Mouse (Mus musculus): ENCODE results near the gene Pard3. TPM values are rescaled to one million over a fixed set of nuclear protein-coding genes. Genes with fewer than 3 reads are reported as not detected.

The Pard3 gene
- polyA plus RNA-seq, 1 experiment from 2014 or later, result 16.4 TPM

DNA sequence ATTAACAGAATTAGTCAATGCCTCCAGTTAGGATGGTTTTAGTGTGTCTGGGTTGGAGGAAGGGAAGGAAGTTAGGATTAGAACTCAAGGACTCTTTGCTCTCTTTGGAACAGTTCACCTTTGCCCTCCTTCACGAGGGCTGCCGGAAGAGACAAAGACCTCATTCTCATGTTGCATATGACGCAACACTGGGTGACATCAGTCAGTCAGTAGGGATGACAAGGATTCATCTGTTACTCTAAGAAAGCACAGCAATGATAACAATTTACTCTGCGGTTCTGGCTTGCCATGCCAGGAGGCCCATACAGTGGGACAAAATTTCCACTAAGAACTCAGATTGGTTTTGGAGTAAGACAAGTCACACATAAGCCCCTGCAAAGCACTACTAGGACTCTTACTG lies 187.1 kb downstream of the Pard3 start:
- no peaks in the 10 kb centered on the region for H3K9me3 ChIP-seq (ENCODE audit: control insufficient read depth, low read length)
- H3K4me3 ChIP-seq (replicated peaks; ENCODE audit: low read length), result no peak overlapping the region
- H3K27me3 ChIP-seq (replicated peaks; ENCODE audit: control insufficient read depth, insufficient read depth, low read length), result no peaks in the 10 kb centered on the region
- H3K9ac ChIP-seq (replicated peaks; ENCODE audit: low read depth, low read length), result no peak overlapping the region
- H3K36me3 ChIP-seq (ENCODE audit: control insufficient read depth, insufficient read depth), result no peaks in the 10 kb centered on the region
- ATAC-seq, result no peak
- H3K4me1 ChIP-seq (replicated peaks; ENCODE audit: control insufficient read depth, insufficient read depth, low read length), result no peaks in the 10 kb centered on the region
- H3K4me2 ChIP-seq (ENCODE audit: low read length), result no peak overlapping the region
- no peak overlapping the region for H3K27ac ChIP-seq (ENCODE audit: low read length)
- 63% methylated on average over 4 of the region's 4 CpGs for WGBS

- Histone ChIP-seq H3K4me2 (ENCODE audit: low read length) (no peak overlapping the region), H3K4me1 (replicated peaks; ENCODE audit: control insufficient read depth, insufficient read depth, low read length) (no peaks in the 10 kb centered on the region), H3K4me3 (replicated peaks; ENCODE audit: low read length) (no peak overlapping the region), H3K36me3 (ENCODE audit: control insufficient read depth, insufficient read depth) (no peaks in the 10 kb centered on the region), H3K27ac (ENCODE audit: low read length) (no peak overlapping the region), H3K27me3 (replicated peaks; ENCODE audit: control insufficient read depth, insufficient read depth, low read length) (no peaks in the 10 kb centered on the region), H3K9me3 (ENCODE audit: control insufficient read depth, low read length) (no peaks in the 10 kb centered on the region), H3K9ac (replicated peaks; ENCODE audit: low read depth, low read length) (no peak overlapping the region)
- 96% methylated on average over 3 of the region's 3 CpGs for WGBS
- ATAC-seq, result no peak
These were observed 187.8 kb downstream of the Pard3 start for GRCm38 (mm10) chr8:127251476-127251875.

- Histone ChIP-seq H3K4me1 (replicated peaks; ENCODE audit: control insufficient read depth, insufficient read depth, low read length) (no peaks in the 10 kb centered on the region), H3K36me3 (ENCODE audit: control insufficient read depth, insufficient read depth) (no peaks in the 10 kb centered on the region), H3K4me2 (ENCODE audit: low read length) (no peak overlapping the region), H3K9ac (replicated peaks; ENCODE audit: low read depth, low read length) (no peak overlapping the region), H3K9me3 (ENCODE audit: control insufficient read depth, low read length) (no peaks in the 10 kb centered on the region), H3K27me3 (replicated peaks; ENCODE audit: control insufficient read depth, insufficient read depth, low read length) (no peaks in the 10 kb centered on the region), H3K4me3 (replicated peaks; ENCODE audit: low read length) (no peak overlapping the region), H3K27ac (ENCODE audit: low read length) (no peak overlapping the region)
- ATAC-seq, result no peak
- 87% methylated on average over 13 of the region's 13 CpGs for WGBS
These were observed 188.3 kb downstream of the Pard3 start for GRCm38 (mm10) chr8:127251985-127252384.

- 68% methylated on average over 7 of the region's 7 CpGs for WGBS
- ATAC-seq, result no peak
- no peaks in the 10 kb centered on the region for H3K36me3 ChIP-seq (ENCODE audit: control insufficient read depth, insufficient read depth)
- no peaks in the 10 kb centered on the region for H3K27me3 ChIP-seq (replicated peaks; ENCODE audit: control insufficient read depth, insufficient read depth, low read length)
- H3K27ac ChIP-seq (ENCODE audit: low read length), result no peak overlapping the region
- no peaks in the 10 kb centered on the region for H3K4me1 ChIP-seq (replicated peaks; ENCODE audit: control insufficient read depth, insufficient read depth, low read length)
- H3K4me3 ChIP-seq (replicated peaks; ENCODE audit: low read length), result no peak overlapping the region
- no peak overlapping the region for H3K9ac ChIP-seq (replicated peaks; ENCODE audit: low read depth, low read length)
- H3K4me2 ChIP-seq (ENCODE audit: low read length), result no peak overlapping the region
- H3K9me3 ChIP-seq (ENCODE audit: control insufficient read depth, low read length), result no peaks in the 10 kb centered on the region
These were observed 190.9 kb downstream of the Pard3 start for GRCm38 (mm10) chr8:127254625-127255024.

DNA sequence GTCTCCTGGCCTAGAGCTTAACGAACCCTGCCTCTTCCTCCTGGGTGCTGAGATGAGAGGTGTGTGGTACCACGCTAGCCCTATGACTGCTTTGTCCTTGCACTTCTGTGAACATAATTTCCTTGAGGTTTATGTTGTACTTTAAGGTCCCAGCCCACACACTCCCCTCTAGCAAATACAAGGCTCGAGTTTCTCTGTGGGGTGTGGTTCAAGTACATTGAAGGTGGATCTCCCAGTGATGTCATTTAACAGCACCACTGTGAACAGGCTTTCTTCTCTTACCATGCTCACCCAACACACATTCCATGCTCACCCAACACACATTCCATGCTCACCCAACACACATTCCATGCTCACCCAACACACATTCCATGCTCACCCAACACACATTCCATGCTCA lies 193.4 kb downstream of the Pard3 start:
- H3K36me3 ChIP-seq (ENCODE audit: control insufficient read depth, insufficient read depth), result no peaks in the 10 kb centered on the region
- H3K4me3 ChIP-seq (replicated peaks; ENCODE audit: low read length), result no peak overlapping the region
- H3K9ac ChIP-seq (replicated peaks; ENCODE audit: low read depth, low read length), result no peak overlapping the region
- H3K4me2 ChIP-seq (ENCODE audit: low read length), result no peak overlapping the region
- WGBS, result 86% methylated on average over 3 of the region's 3 CpGs
- no peak overlapping the region for H3K27ac ChIP-seq (ENCODE audit: low read length)
- no peak for ATAC-seq
- no peaks in the 10 kb centered on the region for H3K4me1 ChIP-seq (replicated peaks; ENCODE audit: control insufficient read depth, insufficient read depth, low read length)
- no peaks in the 10 kb centered on the region for H3K27me3 ChIP-seq (replicated peaks; ENCODE audit: control insufficient read depth, insufficient read depth, low read length)
- no peaks in the 10 kb centered on the region for H3K9me3 ChIP-seq (ENCODE audit: control insufficient read depth, low read length)

- Histone ChIP-seq H3K4me3 (replicated peaks; ENCODE audit: low read length) (no peak overlapping the region), H3K27ac (ENCODE audit: low read length) (no peak overlapping the region), H3K27me3 (replicated peaks; ENCODE audit: control insufficient read depth, insufficient read depth, low read length) (no peaks in the 10 kb centered on the region), H3K4me2 (ENCODE audit: low read length) (no peak overlapping the region), H3K36me3 (ENCODE audit: control insufficient read depth, insufficient read depth) (no peaks in the 10 kb centered on the region), H3K9ac (replicated peaks; ENCODE audit: low read depth, low read length) (no peak overlapping the region), H3K9me3 (ENCODE audit: control insufficient read depth, low read length) (no peaks in the 10 kb centered on the region), H3K4me1 (replicated peaks; ENCODE audit: control insufficient read depth, insufficient read depth, low read length) (no peaks in the 10 kb centered on the region)
- WGBS, result 94% methylated on average over 6 of the region's 6 CpGs
- ATAC-seq, result no peak
These were observed 197.4 kb downstream of the Pard3 start for GRCm38 (mm10) chr8:127261051-127261450.

DNA sequence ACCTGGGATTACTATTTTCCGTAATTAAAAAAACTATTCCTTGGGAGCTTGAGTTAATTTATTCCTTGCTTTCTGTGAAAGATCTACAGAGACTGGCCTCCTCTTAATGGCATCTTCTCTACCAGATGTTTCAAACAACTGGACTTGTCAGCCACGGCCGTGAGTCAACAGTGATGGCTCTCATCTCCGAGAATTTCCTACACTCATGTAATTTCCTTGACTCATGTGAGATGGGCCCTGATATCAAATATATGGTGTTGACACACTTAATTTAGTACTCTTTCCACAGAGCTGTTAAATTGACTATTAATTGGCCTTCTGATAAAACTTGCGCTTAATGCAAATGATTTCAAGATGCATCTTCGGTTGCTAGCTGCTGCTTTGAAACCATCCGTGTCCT lies 198.3 kb downstream of the Pard3 start:
- H3K4me1 ChIP-seq (replicated peaks; ENCODE audit: control insufficient read depth, insufficient read depth, low read length), result peaks cover 4% of the 10 kb centered on the region
- no peak for ATAC-seq
- H3K4me2 ChIP-seq (ENCODE audit: low read length), result no peak overlapping the region
- no peaks in the 10 kb centered on the region for H3K27me3 ChIP-seq (replicated peaks; ENCODE audit: control insufficient read depth, insufficient read depth, low read length)
- no peak overlapping the region for H3K9ac ChIP-seq (replicated peaks; ENCODE audit: low read depth, low read length)
- 85% methylated on average over 7 of the region's 7 CpGs for WGBS
- no peak overlapping the region for H3K4me3 ChIP-seq (replicated peaks; ENCODE audit: low read length)
- H3K9me3 ChIP-seq (ENCODE audit: control insufficient read depth, low read length), result no peaks in the 10 kb centered on the region
- no peak overlapping the region for H3K27ac ChIP-seq (ENCODE audit: low read length)
- no peaks in the 10 kb centered on the region for H3K36me3 ChIP-seq (ENCODE audit: control insufficient read depth, insufficient read depth)

DNA sequence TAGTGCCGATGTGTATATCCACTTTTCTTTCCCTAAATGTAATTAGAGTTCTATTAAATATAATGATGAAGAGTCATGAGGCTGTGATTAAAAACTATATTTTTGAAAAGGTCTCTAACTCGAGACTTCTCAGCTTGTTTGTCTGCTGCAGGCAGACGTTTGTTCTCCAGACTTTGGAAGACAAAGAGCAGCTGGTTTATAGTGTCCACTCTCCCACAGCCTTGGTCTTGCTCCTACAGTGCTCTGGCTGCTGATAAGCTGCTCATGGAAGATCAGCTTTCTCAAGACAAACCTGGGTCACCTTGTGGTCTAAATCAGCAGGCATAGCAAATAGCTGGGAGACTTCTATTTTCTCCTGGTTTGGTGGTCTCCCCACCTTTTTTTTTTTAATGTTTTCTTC lies 198.7 kb downstream of the Pard3 start:
- Histone ChIP-seq H3K4me2 (ENCODE audit: low read length) (no peak overlapping the region), H3K9ac (replicated peaks; ENCODE audit: low read depth, low read length) (no peak overlapping the region), H3K4me1 (replicated peaks; ENCODE audit: control insufficient read depth, insufficient read depth, low read length) (peaks cover 8% of the 10 kb centered on the region), H3K27me3 (replicated peaks; ENCODE audit: control insufficient read depth, insufficient read depth, low read length) (no peaks in the 10 kb centered on the region), H3K36me3 (ENCODE audit: control insufficient read depth, insufficient read depth) (no peaks in the 10 kb centered on the region), H3K27ac (ENCODE audit: low read length) (no peak overlapping the region), H3K4me3 (replicated peaks; ENCODE audit: low read length) (no peak overlapping the region), H3K9me3 (ENCODE audit: control insufficient read depth, low read length) (no peaks in the 10 kb centered on the region)
- no peak for ATAC-seq
- WGBS, result 68% methylated on average over 3 of the region's 3 CpGs

DNA sequence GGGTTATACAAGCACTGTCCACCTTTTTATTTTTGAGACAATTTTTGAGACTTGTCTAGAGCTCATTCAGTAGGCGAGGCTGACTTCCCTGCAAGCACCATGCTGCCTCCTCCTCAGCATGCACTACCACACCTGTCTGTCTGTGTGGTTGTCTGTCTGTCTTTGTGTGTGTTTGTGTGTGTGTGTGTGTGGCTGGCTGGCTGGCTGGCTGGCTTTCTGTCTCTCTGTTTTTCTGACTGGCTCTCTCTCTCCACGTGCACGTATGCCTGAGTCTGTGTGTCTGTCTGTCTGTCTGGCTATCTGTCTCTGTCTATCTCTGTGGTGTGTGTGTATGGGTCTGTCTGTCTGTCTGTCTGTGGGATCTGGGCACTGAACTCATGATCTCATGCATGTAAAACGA lies 199.2 kb downstream of the Pard3 start:
- no peak for ATAC-seq
- WGBS, result 86% methylated on average over 4 of the region's 4 CpGs
- H3K4me1 ChIP-seq (replicated peaks; ENCODE audit: control insufficient read depth, insufficient read depth, low read length), result peaks cover 8% of the 10 kb centered on the region
- H3K9me3 ChIP-seq (ENCODE audit: control insufficient read depth, low read length), result no peaks in the 10 kb centered on the region
- no peaks in the 10 kb centered on the region for H3K27me3 ChIP-seq (replicated peaks; ENCODE audit: control insufficient read depth, insufficient read depth, low read length)
- no peak overlapping the region for H3K27ac ChIP-seq (ENCODE audit: low read length)
- H3K9ac ChIP-seq (replicated peaks; ENCODE audit: low read depth, low read length), result no peak overlapping the region
- no peaks in the 10 kb centered on the region for H3K36me3 ChIP-seq (ENCODE audit: control insufficient read depth, insufficient read depth)
- H3K4me2 ChIP-seq (ENCODE audit: low read length), result no peak overlapping the region
- H3K4me3 ChIP-seq (replicated peaks; ENCODE audit: low read length), result no peak overlapping the region

DNA sequence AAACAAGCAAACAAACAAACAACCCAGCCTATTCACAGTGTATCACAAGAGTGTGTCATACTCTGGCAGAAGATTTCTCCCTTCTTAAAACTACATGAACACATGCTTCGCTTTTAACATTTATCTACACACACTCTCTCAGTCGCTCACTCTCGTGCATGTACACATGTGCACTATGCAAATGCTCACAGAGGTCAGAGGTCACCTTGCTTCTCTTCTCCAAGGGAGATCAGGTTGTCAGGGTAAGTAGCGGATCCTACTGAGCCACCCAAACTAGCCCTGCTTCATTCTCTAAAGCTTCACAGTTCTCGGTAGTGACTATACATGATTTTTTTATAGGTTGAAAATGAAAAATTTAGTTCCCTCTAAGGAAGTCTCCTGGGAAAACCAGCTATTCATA lies 199.8 kb downstream of the Pard3 start:
- WGBS, result 69% methylated on average over 5 of the region's 5 CpGs
- H3K27me3 ChIP-seq (replicated peaks; ENCODE audit: control insufficient read depth, insufficient read depth, low read length), result no peaks in the 10 kb centered on the region
- ATAC-seq, result no peak
- no peak overlapping the region for H3K4me2 ChIP-seq (ENCODE audit: low read length)
- no peaks in the 10 kb centered on the region for H3K9me3 ChIP-seq (ENCODE audit: control insufficient read depth, low read length)
- H3K4me1 ChIP-seq (replicated peaks; ENCODE audit: control insufficient read depth, insufficient read depth, low read length), result peaks cover 12% of the 10 kb centered on the region
- H3K9ac ChIP-seq (replicated peaks; ENCODE audit: low read depth, low read length), result no peak overlapping the region
- H3K36me3 ChIP-seq (ENCODE audit: control insufficient read depth, insufficient read depth), result no peaks in the 10 kb centered on the region
- H3K27ac ChIP-seq (ENCODE audit: low read length), result no peak overlapping the region
- no peak overlapping the region for H3K4me3 ChIP-seq (replicated peaks; ENCODE audit: low read length)
